Mouse (Mus musculus) activated CD4-positive, CD25-positive, alpha-beta regulatory T cell, adult 4 months (primary cell): Measurements from ENCODE around the gene Ccdc17. TPM values are rescaled to one million over a fixed set of nuclear protein-coding genes. Genes with fewer than 3 reads are reported as not detected.

Experiments used
- ATAC-seq: one replicate; pipeline ENCODE4 v1.8.0; 2017
- polyA plus RNA-seq, 2 experiments: library from polyadenylated mRNA; unstranded; fragments of 100-300 nt; shearing (Covaris generic); gene quantifications; one replicate each; pipeline ENCODE4 v1.2.1; 2017

Gene Ccdc17
- 10 to 100 TPM in 1 of 2 experiments, 1 to 10 TPM in 1; 9.2 to 15.3 TPM for polyA plus RNA-seq

DNA sequence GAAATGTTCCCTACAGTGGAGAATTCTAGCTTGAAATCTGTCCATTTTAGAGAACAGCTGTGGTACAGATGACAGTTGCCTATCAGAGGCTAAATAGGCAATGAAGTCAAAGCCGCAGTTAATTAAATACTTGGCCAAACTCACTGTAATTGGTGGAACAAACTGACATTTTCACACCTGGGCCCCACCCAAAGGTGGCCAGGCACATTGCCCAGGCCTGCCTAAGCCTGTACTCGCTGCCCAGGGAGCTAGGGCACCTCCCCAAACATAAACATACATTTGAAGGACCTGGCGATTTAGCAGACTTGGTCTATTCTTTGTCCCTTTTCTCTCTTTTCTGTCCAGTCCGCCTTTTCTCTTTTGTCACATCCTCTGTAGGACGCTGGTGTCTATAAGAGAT lies at the start of gene Ccdc17:
Ccdc17 (plus strand) TSS at position 276 of the 400 bp plus-strand sequence.
- no peak for ATAC-seq

DNA sequence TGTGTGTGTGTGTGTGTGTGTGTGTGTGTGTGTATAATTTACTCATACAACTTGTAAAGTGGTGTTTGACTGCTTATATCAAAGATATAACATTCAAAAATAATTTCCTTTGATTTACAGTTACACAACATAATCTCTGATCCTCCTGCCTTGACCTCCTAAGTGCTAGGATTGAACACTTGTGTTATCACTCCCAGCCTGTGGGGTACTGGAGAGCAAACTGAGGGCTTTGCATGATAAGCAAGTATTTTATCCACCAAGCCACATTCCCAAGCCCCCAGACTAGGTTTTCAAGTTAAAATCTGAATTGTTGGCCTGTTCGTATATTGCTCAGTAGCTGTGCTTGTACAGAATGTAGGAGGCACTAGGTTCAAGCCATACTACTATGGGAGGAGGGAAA lies 46.0 kb upstream of the Ccdc17 start:
- ATAC-seq, result no peak

DNA sequence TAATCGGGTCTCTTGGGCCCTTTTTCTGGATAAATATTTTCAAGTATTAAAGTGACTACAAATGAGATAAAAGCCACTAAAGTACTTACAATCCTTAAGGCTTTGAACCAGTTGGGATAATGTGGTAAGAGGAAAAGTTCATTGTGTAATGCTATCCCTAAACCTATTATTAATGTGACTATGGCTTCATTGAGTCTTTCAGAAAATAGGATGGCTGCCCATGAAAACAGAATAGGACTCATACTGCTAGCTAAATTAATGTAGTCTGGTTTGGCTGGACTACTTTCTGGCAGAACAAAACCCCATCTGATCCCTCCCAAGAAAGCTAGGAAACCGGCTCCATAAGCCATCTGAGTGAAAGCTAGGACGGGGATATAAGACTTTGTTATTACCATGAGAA lies 43.4 kb upstream of the Ccdc17 start:
- ATAC-seq, result no peak

DNA sequence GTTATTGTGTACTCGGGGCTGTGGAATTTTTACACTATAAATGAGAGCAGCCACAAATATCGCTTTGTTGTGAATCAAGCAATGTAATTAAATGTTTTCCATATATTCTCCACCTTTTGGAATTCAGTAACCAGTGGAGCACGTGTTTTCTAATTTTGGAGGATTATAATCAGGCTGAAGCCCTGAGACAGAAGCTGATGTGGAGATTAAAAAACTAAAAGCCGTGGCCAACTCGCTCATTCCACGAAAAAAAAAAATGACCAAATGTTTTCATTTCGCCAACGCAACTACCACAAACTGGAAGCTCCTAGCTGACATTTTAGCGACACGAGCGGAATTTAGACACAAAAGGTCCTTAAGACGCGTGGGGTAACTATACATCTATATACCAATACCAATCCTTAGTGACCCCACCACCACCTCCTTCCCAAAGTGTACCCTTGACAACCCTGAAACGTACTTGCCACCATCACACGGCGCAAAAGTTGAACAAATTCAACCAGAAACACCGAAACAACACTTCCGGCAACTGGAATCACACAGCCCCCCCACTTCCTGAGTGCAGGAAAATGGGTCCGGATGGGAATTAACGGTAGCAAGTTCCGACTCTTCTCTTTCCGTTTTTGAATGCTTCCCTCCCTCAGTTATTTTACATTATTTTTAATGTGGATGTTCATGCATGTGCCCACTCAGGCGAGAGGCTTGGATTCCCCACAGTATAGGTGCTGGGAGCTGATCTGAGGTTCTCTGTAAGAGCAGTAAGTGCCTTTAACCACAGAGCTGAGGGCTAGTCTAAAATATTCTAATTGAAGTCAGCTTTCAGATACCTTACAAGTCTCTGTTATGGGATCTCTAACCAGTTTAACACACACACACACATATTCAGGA lies 40.8 kb upstream of the Ccdc17 start, which contains the start of gene Tmem69:
Tmem69 (minus strand) TSS at position 524 of the 888 bp plus-strand sequence.
- ATAC-seq, result no peak

DNA sequence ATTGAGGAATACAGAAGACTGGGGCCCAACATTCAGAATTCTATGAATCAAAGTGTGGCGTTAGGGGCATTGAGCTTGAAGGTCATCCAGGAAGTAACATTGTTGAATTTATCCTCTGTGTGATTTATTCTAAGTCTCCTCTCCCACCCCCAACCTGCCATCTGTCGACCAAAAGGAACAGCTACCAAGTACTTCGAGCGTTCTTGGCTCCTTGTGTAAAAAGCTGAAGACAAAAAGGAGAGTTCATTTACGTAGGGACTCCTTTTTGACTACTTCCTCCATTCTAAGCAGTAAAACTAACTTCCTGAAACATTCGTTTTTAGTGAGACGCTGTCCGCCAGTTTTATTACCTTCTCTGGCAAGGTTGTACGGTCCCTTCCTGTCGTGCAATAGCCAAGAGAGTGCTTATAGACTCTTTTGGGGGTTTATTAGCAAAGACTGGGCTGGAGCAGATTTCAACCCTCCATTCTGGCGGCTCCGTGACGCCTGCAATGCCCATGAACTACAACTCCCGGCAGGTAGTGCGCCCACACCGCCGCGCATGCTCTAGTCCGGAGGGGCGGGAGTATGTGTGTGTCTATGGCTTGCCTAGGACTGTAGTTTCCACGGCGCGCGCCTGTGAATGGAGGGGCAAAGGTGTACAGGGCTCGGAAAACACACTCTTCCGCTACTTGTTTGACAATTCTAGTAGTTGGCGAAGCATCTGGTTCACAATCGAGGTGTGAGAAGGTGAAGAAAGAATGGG lies 39.7 kb upstream of the Ccdc17 start:
- ATAC-seq, result peak; percentile 84

DNA sequence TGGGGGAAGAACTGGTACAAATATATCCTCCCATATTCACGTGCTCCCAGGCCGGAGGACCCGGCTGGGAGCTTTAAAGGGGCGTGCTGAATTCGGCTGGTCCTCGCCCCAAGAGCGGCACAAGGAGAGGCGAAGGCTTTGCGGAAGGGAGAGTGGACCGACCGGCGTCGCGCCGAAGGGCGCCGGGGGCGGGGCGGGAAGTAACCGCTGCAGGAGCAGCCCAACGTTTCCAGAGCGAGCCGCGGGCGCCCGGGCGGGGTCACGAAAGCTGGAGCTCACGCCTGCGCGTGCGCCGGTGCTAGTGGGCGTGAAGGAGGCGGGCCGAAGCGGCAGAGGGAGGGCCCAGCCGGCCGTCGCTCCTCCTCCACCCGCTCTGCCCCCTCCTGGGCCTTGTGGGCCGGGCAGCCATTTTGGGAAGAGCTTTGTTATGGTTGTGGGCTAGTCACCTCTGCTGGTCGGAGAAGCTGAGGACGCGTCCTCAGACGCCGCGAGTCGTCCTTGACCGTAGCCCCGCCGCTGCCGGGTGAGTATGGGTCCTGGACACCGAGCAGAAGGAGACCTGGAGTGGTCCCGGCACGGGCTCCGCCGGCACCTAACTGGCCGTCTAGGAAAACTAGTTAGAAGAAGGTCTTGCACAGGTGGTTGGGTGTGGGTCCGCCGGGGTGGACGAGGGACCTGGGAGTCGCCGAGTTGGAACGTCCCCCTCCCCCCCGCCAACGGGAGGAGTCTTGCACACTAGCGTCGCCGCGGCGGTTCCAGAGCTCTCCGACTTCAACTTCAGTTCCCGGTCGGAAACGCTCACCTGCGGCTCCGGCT lies 38.9 kb upstream of the Ccdc17 start, which contains the start of gene Gpbp1l1:
Gpbp1l1 (plus strand) TSS at position 353 of the 816 bp plus-strand sequence.
- ATAC-seq, result peak; percentile 74

DNA sequence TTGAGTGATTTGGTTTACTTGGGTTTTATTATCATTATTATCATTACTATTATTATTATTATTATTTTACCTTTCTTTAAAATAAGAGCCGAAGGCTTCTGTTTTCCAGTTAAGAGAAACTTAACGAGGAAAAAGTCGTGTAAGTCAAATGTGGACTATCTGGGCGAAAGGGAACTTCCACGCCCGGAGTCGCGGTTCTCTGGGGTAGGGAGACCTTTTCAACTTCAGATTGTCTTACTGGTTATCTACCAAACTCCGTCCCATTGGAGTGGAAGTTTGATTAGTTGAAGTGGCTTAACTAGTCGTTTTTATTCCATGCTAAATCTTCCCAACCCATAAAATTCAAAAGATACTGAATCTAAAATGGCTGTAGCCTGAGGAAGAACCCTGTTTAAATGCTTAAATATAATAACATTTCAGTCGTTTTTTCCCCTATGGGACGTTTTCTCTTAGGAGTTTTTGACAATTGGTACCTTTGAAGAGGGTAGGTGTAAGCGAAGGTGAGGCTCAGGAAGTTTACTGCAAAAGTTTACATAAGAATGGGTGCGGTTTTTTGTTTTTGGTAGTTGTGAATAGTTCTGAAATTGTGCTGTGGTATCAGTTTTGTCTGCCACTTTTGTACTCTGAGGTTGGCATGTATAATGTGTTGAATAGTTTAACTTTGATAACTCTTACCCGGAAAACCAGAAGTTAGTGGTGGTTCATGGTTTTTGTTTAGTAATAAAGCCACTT lies 38.1 kb upstream of the Ccdc17 start:
- no peak for ATAC-seq

DNA sequence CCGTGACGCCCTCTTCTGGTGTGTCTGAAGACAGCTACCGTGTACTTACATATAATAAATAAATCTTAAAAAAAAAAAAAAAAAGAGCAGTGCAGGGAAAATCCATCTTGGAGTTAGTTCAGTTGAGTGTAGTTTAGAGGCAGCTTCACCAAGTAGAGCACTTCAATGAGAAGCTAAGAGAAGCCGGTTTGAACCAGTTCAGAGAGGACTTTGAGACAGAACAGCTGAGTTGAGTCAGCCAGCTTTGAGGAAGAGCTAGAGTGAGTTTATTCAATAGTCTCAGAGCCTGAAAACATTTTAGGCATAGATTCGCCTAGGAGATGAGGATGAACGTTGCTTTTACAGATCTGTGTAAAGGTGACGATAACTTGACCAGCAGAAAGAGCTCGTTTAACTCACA lies 661 bp upstream of the Ccdc17 start:
- ATAC-seq, result no peak

DNA sequence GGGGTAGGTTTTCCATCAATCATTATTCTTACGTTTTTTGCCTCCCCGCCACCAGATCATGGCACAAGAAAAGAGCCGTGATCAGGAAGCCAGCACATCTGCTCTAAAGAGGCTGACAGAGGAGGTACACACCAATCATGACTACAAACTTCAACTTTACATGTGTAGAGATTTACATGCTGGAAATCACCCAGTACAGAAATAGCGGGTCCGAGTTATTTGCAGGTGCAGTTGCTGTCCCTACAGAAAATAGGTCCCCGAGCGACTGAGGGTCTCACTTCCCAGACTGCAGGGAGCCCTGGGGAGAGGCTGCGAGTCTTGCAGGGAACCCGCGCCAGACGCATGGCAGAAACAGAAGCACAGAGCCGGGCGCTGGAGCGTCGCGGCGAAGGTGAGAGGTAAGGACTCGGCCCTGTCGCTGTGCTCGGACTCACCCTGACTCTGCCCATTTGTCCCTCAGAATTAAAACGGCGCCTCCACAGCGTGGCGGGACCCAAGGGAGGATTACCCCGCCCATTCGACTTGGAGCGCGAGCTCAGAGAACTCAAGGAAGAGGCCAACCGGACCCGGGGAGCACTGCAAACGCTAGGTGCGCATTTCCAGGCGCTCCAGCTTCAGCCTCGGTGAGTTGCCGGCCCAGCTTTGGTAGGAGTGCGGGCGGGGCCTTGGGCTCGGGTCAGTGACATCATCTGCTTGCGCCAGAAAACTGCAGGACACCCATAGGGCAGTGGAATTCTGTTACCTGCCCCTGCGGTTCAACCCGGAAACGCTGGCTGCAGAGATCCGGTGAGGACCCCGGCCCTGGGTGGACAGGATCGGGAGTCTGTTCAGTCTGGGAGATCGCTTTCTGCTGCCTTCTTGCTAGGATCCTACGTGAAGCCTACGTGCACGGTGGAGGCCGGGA lies 776 bp downstream of the Ccdc17 start:
- peak; percentile 88 for ATAC-seq

DNA sequence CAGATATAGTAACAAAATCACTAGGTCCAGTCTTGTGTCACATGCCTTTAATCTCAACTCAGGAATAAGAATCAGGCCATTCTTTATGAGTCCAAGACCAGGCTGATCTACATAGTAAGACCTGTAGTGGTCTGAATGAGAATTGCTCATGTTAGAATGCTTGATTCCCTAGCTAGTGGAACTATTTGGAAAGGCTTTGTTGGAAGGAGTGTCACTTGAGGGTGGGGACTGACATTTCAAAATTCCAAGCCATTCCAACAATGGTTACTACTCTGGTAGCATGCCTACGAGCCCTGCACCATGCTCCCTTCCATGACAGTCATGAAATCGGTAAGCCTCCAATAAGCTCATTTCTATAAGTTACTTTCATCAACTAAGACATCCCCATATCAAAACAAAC lies 16.2 kb downstream of the Ccdc17 start:
- no peak for ATAC-seq

DNA sequence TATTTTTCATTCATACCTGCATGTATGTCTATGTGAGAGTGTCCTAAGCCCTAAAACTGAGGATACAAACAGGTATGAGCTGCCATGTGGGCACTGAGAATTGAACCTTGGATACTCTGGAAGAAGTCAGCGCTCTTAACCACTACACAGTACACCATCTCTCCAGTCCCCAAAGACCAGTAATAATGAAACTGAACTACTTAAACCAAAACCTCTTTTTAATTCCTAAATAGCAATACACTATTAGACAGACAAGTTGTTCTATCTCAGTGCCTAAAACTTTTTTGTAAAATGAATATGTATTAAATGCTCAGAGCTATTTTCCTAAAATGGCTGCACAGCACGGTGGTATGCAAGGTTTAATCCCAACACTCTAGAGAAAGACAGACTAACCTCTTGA lies 18.8 kb downstream of the Ccdc17 start:
- ATAC-seq, result no peak

DNA sequence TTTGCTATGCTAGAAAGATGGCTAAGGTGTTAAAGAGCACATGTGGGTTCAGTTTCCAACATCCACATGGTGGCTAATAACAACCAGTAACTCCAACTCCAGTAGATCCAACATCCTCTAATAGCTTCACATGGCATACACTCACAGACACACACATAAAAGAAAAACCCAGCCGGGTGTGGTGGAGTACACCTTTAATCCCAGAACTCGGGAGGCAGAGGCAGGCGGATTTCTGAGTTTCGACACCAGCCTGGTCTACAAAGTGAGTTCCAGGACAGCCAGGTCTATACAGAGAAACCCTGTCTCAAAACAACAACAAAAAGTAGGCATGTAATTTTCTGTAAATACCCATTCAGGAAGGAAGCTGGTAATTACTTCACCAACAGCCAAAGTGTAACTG lies 28.4 kb downstream of the Ccdc17 start:
- ATAC-seq, result no peak

DNA sequence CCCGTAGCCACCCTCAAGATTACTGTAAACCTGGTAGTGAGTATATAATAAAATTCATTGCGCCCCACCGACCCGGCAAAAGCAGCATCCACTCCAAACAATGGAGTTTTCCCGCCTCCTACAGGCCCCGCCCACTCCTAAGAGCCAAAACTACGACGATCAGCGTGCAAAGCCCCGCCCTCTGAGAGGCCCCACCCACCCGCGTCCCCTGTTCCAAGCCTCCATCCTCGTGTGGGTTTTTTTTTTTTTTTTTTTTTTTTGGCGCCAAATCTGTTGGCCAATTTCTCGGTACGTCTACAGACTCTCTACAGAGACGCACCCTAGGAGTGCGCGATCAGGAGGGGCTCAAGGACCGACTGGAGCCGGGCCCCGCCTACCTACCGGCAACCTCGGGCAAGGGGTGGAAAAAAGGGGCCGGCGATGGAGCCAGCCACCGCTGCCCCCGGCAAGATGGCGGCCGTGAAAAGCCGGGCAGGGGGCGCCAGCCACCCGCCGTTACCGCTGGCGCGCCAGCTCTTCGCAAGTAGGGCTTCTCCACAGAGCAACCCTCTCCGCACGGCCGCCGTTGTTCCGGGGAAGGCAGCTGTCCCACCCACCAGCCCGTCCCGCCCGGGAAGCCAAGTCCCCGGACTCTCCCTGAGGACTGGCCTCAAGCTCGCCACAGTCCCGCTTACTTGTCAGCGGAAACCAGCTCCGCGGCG lies 30.4 kb downstream of the Ccdc17 start:
- ATAC-seq, result peak; percentile 57

DNA sequence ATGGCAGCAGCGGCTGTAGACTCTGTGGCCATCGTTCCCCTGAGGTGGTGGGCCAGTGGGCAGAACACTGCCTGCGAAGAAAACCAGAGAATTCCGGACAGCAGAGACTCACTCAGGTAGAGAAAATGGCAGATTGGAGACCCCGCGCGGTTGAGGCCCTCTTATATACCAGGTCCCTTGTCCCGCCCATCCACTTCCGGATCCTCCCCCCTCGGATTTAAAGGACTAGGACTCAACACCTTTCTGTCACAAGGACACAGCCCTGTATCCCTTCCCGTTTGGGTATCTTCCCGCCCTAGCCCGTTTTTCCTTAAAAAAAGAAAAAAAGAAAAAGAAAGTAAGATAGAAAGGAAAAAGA lies 30.9 kb downstream of the Ccdc17 start:
- peak; percentile 80 for ATAC-seq

DNA sequence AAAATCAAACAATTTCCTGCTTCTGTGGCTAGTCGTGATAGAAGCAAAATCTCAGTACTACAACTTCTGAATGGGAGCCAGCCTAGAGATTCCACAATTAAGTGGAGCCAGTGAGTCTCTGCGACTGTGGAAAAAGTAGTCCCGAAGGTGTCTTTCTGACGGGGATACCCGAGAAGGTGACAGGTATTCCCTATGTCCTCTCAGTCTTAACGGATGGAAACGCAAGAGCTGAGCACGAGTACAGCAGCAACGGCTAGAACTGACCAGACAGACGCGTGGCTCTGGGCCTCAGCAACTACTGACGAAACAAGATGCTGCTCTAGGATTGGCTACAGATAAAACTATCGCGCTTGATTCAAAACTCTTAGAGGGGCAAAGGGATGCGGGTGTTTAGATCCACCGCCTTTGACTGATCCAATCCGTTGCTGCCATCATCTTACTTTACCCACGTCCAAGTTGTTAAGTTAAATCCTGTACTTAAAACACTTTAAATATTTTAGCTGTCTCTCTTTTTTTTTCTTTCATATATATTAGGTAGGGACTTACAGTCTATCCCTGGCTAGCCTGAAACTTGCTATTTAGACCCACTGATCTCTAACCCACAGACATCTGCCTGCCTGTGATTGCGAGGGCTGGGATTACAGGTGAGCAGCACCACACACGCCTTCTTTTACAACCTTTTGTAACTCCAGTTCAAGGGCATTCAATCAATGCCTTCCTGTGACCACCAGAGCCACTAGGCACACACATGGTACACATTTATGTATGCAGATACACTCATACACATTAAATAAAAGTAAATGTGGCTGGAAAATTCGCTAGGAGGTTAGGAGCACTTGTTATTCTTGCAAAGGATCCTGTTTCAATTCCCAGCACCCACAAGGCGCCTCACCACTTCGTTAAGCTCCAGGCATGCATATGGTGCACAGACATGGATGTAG lies 31.5 kb downstream of the Ccdc17 start, which contains the start of gene Nasp:
Nasp (minus strand) TSS at position 220 of the 941 bp plus-strand sequence.
- ATAC-seq, result peak; percentile 84

DNA sequence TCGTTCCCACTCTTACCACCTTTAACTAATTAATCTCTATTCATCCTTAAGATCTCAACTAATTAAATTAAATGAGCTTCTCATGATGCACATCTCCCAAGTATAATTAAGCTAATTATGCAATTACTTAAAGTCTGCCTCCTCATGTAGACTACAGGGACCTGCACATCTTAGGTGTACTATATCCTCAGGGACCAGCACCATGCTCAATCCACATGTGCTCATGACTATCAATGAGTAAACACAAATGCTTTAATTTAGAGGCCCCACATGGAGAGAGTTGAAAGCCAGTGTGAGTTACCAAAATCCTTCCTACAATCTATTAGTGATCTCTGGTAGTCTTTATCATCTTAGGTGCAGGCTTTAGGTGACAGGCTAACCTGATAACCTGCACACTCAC lies 38.7 kb downstream of the Ccdc17 start:
- no peak for ATAC-seq

DNA sequence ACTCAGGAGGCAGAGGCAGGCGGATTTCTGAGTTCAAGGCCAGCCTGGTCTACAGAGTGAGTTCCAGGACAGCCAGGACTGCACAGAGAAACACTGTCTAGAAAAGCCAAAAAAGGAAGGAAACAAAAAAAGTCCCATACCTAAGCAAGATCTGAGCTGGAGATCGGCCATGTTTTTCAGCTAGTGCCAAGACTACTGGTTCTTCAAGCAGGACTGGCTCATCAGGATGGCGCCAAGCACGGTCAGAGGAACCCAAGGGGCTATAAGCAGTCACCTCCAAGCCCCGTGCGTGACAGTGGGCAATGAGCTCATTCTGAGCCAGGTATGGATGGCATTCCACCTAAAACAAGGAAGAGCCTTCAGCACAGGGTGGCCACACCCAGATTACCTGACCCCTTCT lies 42.4 kb downstream of the Ccdc17 start:
- no peak for ATAC-seq

DNA sequence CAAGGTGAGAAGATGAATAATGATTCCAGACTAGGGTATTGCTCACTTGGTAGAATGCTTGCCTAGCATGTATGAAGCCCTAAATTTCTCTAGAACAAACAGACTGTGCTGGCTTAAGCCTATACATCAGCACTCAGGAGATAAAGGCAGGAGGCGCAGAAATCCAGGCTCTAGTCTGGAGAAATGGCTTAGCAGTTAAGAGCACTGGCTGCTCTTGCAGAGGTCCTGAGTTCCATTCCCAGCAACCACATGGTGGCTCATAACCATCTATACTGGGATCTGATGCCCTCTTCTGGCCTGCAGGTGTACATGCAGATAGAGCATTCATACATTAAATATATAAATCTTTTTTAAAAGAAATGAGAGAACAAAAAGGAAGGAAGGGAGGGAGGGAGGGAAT lies 45.6 kb downstream of the Ccdc17 start:
- ATAC-seq, result no peak

DNA sequence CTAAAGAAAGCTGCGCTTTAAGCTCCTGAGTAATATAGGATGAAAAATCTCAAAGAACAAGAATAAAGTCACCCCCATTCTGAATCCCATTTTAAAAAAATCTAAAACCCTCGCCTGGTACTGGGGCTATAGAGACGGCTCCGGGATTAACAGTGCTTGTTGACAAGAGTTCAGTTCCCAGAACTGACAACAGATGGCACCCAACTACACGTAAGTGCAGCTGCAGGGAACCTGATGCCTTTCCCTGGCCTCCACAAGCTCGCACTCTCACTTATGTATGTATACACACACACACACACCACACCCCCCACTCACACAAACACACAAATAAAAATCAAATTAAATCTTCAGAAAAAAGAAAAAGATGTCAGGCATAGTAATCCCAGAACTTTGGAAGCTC lies 47.9 kb downstream of the Ccdc17 start:
- peak; percentile 36 for ATAC-seq
